Mouse (Mus musculus) MEL (cell line): ENCODE data around the gene Mpi. TPM values are rescaled to one million over a fixed set of nuclear protein-coding genes. Genes with fewer than 3 reads are reported as not detected.

ENCODE experiments used
- DNase-seq: peaks from one replicate; pipeline ENCODE4 v3.0.0; 2011; ENCODE audit warnings: low read depth, low spot score
- H3K27ac ChIP-seq: 2 replicates; pipeline ENCODE4 v1.5.1; 2012; ENCODE audit warnings: low read depth, mild to moderate bottlenecking, control low read depth, low read length, moderate library complexity; ENCODE audit not compliant: control insufficient read depth
- H3K27me3 ChIP-seq, 2 experiments: fragments of 150-350 bp in 1 of 2; sonication (generic) in 1 of 2; 2 replicates each; pipeline ENCODE4 v1.6.1; 2012; ENCODE audit warnings: low read length in 2 of 2, mild to moderate bottlenecking in 2 of 2, improper control_type of control experiment in 1 of 2, moderate library complexity in 1 of 2; ENCODE audit not compliant: insufficient read depth in 2 of 2, control insufficient read depth in 1 of 2
- H3K36me3 ChIP-seq, 2 experiments: 2 replicates each; pipeline ENCODE4 v1.6.1; 2012 to 2014; ENCODE audit warnings: low read length in 2 of 2, improper control_type of control experiment in 1 of 2, inconsistent platforms in 1 of 2, mild to moderate bottlenecking in 1 of 2; ENCODE audit not compliant: insufficient read depth in 2 of 2, control insufficient read depth in 1 of 2
- H3K4me1 ChIP-seq, 2 experiments: fragments of 150-350 bp in 1 of 2; sonication (generic) in 1 of 2; 2 replicates each; pipeline ENCODE4 v1.6.1; 2012; ENCODE audit warnings: low read length in 2 of 2, improper control_type of control experiment in 1 of 2, mild to moderate bottlenecking in 1 of 2; ENCODE audit not compliant: insufficient read depth in 2 of 2, control insufficient read depth in 1 of 2
- H3K4me3 ChIP-seq, 2 experiments: fragments of 150-350 bp in 1 of 2; sonication (generic) in 1 of 2; 2 replicates each; pipeline ENCODE4 v1.5.1; 2012; ENCODE audit warnings: low read depth in 2 of 2, low read length in 2 of 2, mild to moderate bottlenecking in 2 of 2, moderate library complexity in 2 of 2, control low read depth in 1 of 2, improper control_type of control experiment in 1 of 2; ENCODE audit not compliant: control insufficient read depth in 1 of 2, insufficient read depth in 1 of 2
- H3K79me2 ChIP-seq: 2 replicates; pipeline ENCODE4 v1.6.1; 2012; ENCODE audit warnings: mild to moderate bottlenecking, low read length, moderate library complexity; ENCODE audit not compliant: control insufficient read depth, poor library complexity, insufficient read depth
- H3K9ac ChIP-seq: 2 replicates; pipeline ENCODE4 v1.6.1; 2012; ENCODE audit warnings: low read depth, mild to moderate bottlenecking, control low read depth, low read length, moderate library complexity; ENCODE audit not compliant: control insufficient read depth, poor library complexity, severe bottlenecking
- H3K9me3 ChIP-seq: fragments of 150-350 bp; sonication (generic); replicated peaks from 2 replicates; pipeline ENCODE4 v1.6.1; 2012; ENCODE audit warnings: mild to moderate bottlenecking, low read length, improper control_type of control experiment, moderate library complexity; ENCODE audit not compliant: insufficient read depth
- CHD1 ChIP-seq: IDR thresholded peaks from 2 replicates; pipeline ENCODE4 v1.6.1; 2012; ENCODE audit warnings: low read depth, mild to moderate bottlenecking, inconsistent platforms, low read length, improper control_type of control experiment
- CHD2 ChIP-seq: IDR thresholded peaks from 2 replicates; pipeline ENCODE4 v1.6.1; 2011; ENCODE audit warnings: low read length, improper control_type of control experiment
- ELF1 ChIP-seq: IDR thresholded peaks from 2 replicates; pipeline ENCODE4 v1.6.1; 2014; ENCODE audit warnings: low read depth, mild to moderate bottlenecking, inconsistent platforms, low read length, improper control_type of control experiment, moderate library complexity
- GATA1 ChIP-seq: IDR thresholded peaks from 2 replicates; pipeline ENCODE4 v1.6.1; 2011; ENCODE audit warnings: low read depth, low read length, improper control_type of control experiment
- HCFC1 ChIP-seq: IDR thresholded peaks from 2 replicates; pipeline ENCODE4 v1.6.1; 2012; ENCODE audit warnings: low read depth, mild to moderate bottlenecking, inconsistent platforms, low read length, improper control_type of control experiment, moderate library complexity
- JUND ChIP-seq: IDR thresholded peaks from 2 replicates; pipeline ENCODE4 v1.6.1; 2011; ENCODE audit warnings: low read depth, mild to moderate bottlenecking, improper control_type of control experiment, low read length
- MYB ChIP-seq: IDR thresholded peaks from 2 replicates; pipeline ENCODE4 v1.6.1; 2011; ENCODE audit warnings: mild to moderate bottlenecking, low read depth, low read length, improper control_type of control experiment
- POLR2A ChIP-seq, 2 experiments: IDR thresholded peaks; 2 replicates each; pipeline ENCODE4 v1.6.1; 2011 to 2012; ENCODE audit warnings: low read length in 2 of 2, mild to moderate bottlenecking in 2 of 2, control low read depth in 1 of 2, improper control_type of control experiment in 1 of 2, low read depth in 1 of 2, moderate library complexity in 1 of 2; ENCODE audit not compliant: control insufficient read depth in 1 of 2, insufficient read depth in 1 of 2, poor library complexity in 1 of 2
- RAD21 ChIP-seq: IDR thresholded peaks from 2 replicates; pipeline ENCODE4 v1.6.1; 2011; ENCODE audit warnings: mild to moderate bottlenecking, low read depth, low read length, improper control_type of control experiment
- SIN3A ChIP-seq: IDR thresholded peaks from 2 replicates; pipeline ENCODE4 v1.6.1; 2012; ENCODE audit warnings: low read length, improper control_type of control experiment, inconsistent platforms
- USF2 ChIP-seq, 2 experiments: IDR thresholded peaks; 2 replicates each; pipeline ENCODE4 v1.6.1; 2011 to 2012; ENCODE audit warnings: improper control_type of control experiment in 2 of 2, low read length in 2 of 2, borderline replicate concordance in 1 of 2, inconsistent platforms in 1 of 2, low read depth in 1 of 2, mild to moderate bottlenecking in 1 of 2; ENCODE audit not compliant: insufficient read depth in 1 of 2
- ZC3H11A ChIP-seq: IDR thresholded peaks from 2 replicates; pipeline ENCODE4 v1.6.1; 2012; ENCODE audit warnings: low read depth, mild to moderate bottlenecking, inconsistent platforms, low read length, improper control_type of control experiment
- ZKSCAN1 ChIP-seq: IDR thresholded peaks from 2 replicates; pipeline ENCODE4 v1.6.1; 2012; ENCODE audit warnings: low read depth, mild to moderate bottlenecking, inconsistent platforms, low read length, improper control_type of control experiment, moderate library complexity
- ZNF384 ChIP-seq: IDR thresholded peaks from 2 replicates; pipeline ENCODE4 v1.6.1; 2012; ENCODE audit warnings: low read depth, mild to moderate bottlenecking, inconsistent platforms, low read length, improper control_type of control experiment
- polyA plus RNA-seq, 2 experiments: library from polyadenylated mRNA; stranded (reverse) in 1 of 2; unstranded in 1 of 2; fragments of >175 nt in 1 of 2; fragments of >200 nt in 1 of 2; gene quantifications; 2 replicates each; pipeline versions ENCODE4 v1.2.1 to v1.2.4; 2012; ENCODE audit warnings: low replicate concordance in 2 of 2, low read depth in 1 of 2; ENCODE audit not compliant: insufficient read length in 2 of 2, insufficient read depth in 1 of 2, missing spikeins in 1 of 2
- total RNA-seq: library from RNA; depleted of rRNA; stranded (reverse); fragments of 300-350 nt; gene quantifications from 2 replicates; pipeline ENCODE4 v1.2.3, GENCODE M21; 2012

Mpi gene
- total and polyA plus RNA-seq, 3 experiments: 24.3 to 37.7 TPM; not detected in 1

- Histone ChIP-seq H3K27me3 (no peaks in the 10 kb centered on the region), H3K4me3 (no peak overlapping the region), H3K9ac (no peak overlapping the region), H3K4me1 (peaks cover 2 to 28% of the 10 kb centered on the region in 2 experiments)
- TF ChIP-seq GATA1: no peak
- peak; percentile 46 for TF ChIP-seq ZNF384
- no peak for TF ChIP-seq POLR2A (IDR thresholded peaks at IDR 0.05; ENCODE audit: control insufficient read depth in 1 of 2, insufficient read depth in 1 of 2, low read depth in 1 of 2, low read length in 2 of 2, poor library complexity in 1 of 2)
- TF ChIP-seq ZKSCAN1: no peak
- TF ChIP-seq, all 39 proteins: peak for 1
- peaks cover 18% of the 10 kb centered on the region for H3K79me2 ChIP-seq
- H3K36me3 ChIP-seq: peaks cover 2 to 22% of the 10 kb centered on the region in 2 experiments
- no peak for DNase-seq
- H3K9me3 ChIP-seq: no peaks in the 10 kb centered on the region
- no peak overlapping the region for H3K27ac ChIP-seq
Measured at GRCm38 (mm10) chr9:57559568-57559967, 7.0 kb upstream of the Mpi start.

- Histone ChIP-seq H3K36me3 (peaks cover 0 to 22% of the 10 kb centered on the region in 2 experiments), H3K4me1 (peaks cover 2 to 28% of the 10 kb centered on the region in 2 experiments), H3K27me3 (no peaks in the 10 kb centered on the region), H3K4me3 (no peak overlapping the region), H3K79me2 (peaks cover 14% of the 10 kb centered on the region), H3K9ac (no peak overlapping the region), H3K9me3 (no peaks in the 10 kb centered on the region), H3K27ac (no peak overlapping the region)
- TF ChIP-seq POLR2A (IDR thresholded peaks at IDR 0.05; ENCODE audit: control insufficient read depth in 1 of 2, insufficient read depth in 1 of 2, low read depth in 1 of 2, low read length in 2 of 2, poor library complexity in 1 of 2) (no peak), MYB (no peak), JUND (no peak), CHD2 (no peak), ELF1 (no peak), ZC3H11A (no peak), RAD21 (no peak)
- peak; percentile 12 for DNase-seq
Measured at GRCm38 (mm10) chr9:57558625-57559024, 6.1 kb upstream of the Mpi start.

- no peak overlapping the region for H3K27ac ChIP-seq
Measured at GRCm38 (mm10) chr9:57557215-57557614, 4.7 kb upstream of the Mpi start.

More at GRCm38 (mm10) chr9:57557215-57557614, 4.7 kb upstream of the Mpi start:
- peaks cover 4% of the 10 kb centered on the region for H3K79me2 ChIP-seq
- no peaks in the 10 kb centered on the region for H3K27me3 ChIP-seq
- H3K4me1 ChIP-seq: peaks cover under 1 to 22% of the 10 kb centered on the region in 2 experiments
- no peak for TF ChIP-seq HCFC1
- TF ChIP-seq CHD1: no peak
- no peak for TF ChIP-seq USF2 (IDR thresholded peaks at IDR 0.05; ENCODE audit: borderline replicate concordance in 1 of 2, insufficient read depth in 1 of 2, low read depth in 1 of 2, low read length in 2 of 2)
- no peak for TF ChIP-seq SIN3A
- TF ChIP-seq, all 39 proteins: peak for 0
- Histone ChIP-seq H3K36me3 (peaks cover 0 to 16% of the 10 kb centered on the region in 2 experiments; a peak in 2 of 4 replicates), H3K9ac (no peak overlapping the region), H3K4me3 (no peak overlapping the region), H3K9me3 (no peaks in the 10 kb centered on the region)
- DNase-seq: no peak
